Mouse (Mus musculus) testis, adult 2 months (tissue): ENCODE data around the gene Cul3. TPM values are rescaled to one million over a fixed set of nuclear protein-coding genes. Genes with fewer than 3 reads are reported as not detected.
A peak's percentile ranks its signal among the peaks of the same experiment; 100 is the strongest.
"Not testable (repeated sequence)": the region's sequence is repeated elsewhere in the genome, so short reads cannot be mapped to it uniquely, and the experiment has no call there.

Experiments used
- H3K27ac ChIP-seq: fragments of 200-500 bp; 2 replicates; pipeline ENCODE4 v1.5.1; 2012; ENCODE audit warnings: low read depth, low read length; ENCODE audit not compliant: control insufficient read depth, insufficient read depth
- H3K27me3 ChIP-seq: fragments of 200-500 bp; 2 replicates; pipeline ENCODE4 v1.6.1; 2012; ENCODE audit warnings: mild to moderate bottlenecking, low read length, moderate library complexity; ENCODE audit not compliant: control insufficient read depth, insufficient read depth
- H3K36me3 ChIP-seq: fragments of 200-500 bp; 2 replicates; pipeline ENCODE4 v1.6.1; 2012; ENCODE audit warnings: mild to moderate bottlenecking, low read length; ENCODE audit not compliant: control insufficient read depth, insufficient read depth
- H3K4me1 ChIP-seq: fragments of 200-500 bp; 2 replicates; pipeline ENCODE4 v1.6.1; 2012; ENCODE audit warnings: low read length; ENCODE audit not compliant: control insufficient read depth, insufficient read depth
- H3K4me3 ChIP-seq: fragments of 200-500 bp; 2 replicates; pipeline ENCODE4 v1.5.1; 2012; ENCODE audit warnings: low read depth, mild to moderate bottlenecking, low read length, moderate library complexity, mixed read lengths; ENCODE audit not compliant: control insufficient read depth
- CTCF ChIP-seq: fragments of 200-500 bp; IDR thresholded peaks from 2 replicates; pipeline ENCODE4 v1.5.1; 2012; ENCODE audit warnings: low read depth, mild to moderate bottlenecking, inconsistent platforms, low read length, moderate library complexity; ENCODE audit not compliant: control insufficient read depth, insufficient read depth, insufficient replicate concordance
- POLR2A ChIP-seq: fragments of 200-500 bp; IDR thresholded peaks from 2 replicates; pipeline ENCODE4 v1.6.1; 2012; ENCODE audit warnings: low read depth, mild to moderate bottlenecking, inconsistent platforms, low read length, moderate library complexity; ENCODE audit not compliant: control insufficient read depth
- polyA plus RNA-seq: library from polyadenylated mRNA; depleted of rRNA; stranded (reverse); fragments of >200 nt; gene quantifications from 2 replicates; pipeline ENCODE4 v1.2.3, GENCODE M21; 2012

Cul3 gene
- polyA plus RNA-seq, 1 experiment = 116 TPM

DNA sequence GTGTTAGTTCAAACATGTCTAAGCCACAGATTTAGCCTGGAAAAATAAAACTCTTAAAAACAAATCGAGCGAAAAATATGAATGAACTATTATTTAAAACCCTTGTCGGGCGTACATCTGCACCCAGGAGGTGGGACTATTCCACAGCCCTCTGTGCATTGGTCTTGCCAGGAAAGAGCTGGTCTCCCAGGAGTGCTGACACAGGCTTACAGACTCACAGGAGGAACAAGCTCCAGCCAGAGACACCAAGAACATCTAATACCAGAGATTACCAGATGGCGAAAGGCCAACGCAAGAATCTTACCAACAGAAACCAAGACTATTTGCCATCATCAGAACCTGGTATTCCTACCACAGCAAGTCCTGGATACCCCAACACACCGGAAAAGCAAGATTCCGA is 23.2 kb upstream of the Cul3 start:
- H3K4me3 ChIP-seq = no peak overlapping the region
- no peaks in the 10 kb centered on the region for H3K36me3 ChIP-seq
- H3K4me1 ChIP-seq = no peaks in the 10 kb centered on the region
- TF ChIP-seq POLR2A = no peak
- no peak for TF ChIP-seq CTCF
- no peak overlapping the region for H3K27ac ChIP-seq
- H3K27me3 ChIP-seq = no peaks in the 10 kb centered on the region

- H3K27me3 ChIP-seq = no peaks in the 10 kb centered on the region
- no peaks in the 10 kb centered on the region for H3K4me1 ChIP-seq
- no peak overlapping the region for H3K27ac ChIP-seq
- no peak for TF ChIP-seq POLR2A
- TF ChIP-seq CTCF = no peak
- H3K4me3 ChIP-seq = no peak overlapping the region
- H3K36me3 ChIP-seq = no peaks in the 10 kb centered on the region
Observed at GRCm38 (mm10) chr1:80362946-80363345, 22.7 kb upstream of the Cul3 start.

GRCm38 (mm10) chr1:80362400-80362799 is 22.1 kb upstream of the Cul3 start:
- TF ChIP-seq POLR2A (no peak), CTCF (no peak)
- no peaks in the 10 kb centered on the region for H3K4me1 ChIP-seq
- H3K27ac ChIP-seq = no peak overlapping the region
- no peaks in the 10 kb centered on the region for H3K36me3 ChIP-seq
- no peaks in the 10 kb centered on the region for H3K27me3 ChIP-seq
- H3K4me3 ChIP-seq = no peak overlapping the region

GRCm38 (mm10) chr1:80361771-80362170 is 21.5 kb upstream of the Cul3 start:
- not testable (repeated sequence) for H3K27me3 ChIP-seq, H3K27ac ChIP-seq, H3K4me3 ChIP-seq, H3K36me3 ChIP-seq, H3K4me1 ChIP-seq

- Histone ChIP-seq H3K27ac (no peak overlapping the region), H3K27me3 (no peaks in the 10 kb centered on the region), H3K4me1 (no peaks in the 10 kb centered on the region), H3K4me3 (no peak overlapping the region), H3K36me3 (no peaks in the 10 kb centered on the region)
- TF ChIP-seq CTCF = no peak
- no peak for TF ChIP-seq POLR2A
Observed at GRCm38 (mm10) chr1:80360038-80360608, 19.8 kb upstream of the Cul3 start.

GRCm38 (mm10) chr1:80340061-80340435 is 232 bp downstream of the Cul3 start:
- Histone ChIP-seq H3K4me1 (no peaks in the 10 kb centered on the region; the same call in 1 of the 2 replicates), H3K27me3 (no peaks in the 10 kb centered on the region), H3K36me3 (no peaks in the 10 kb centered on the region), H3K27ac (peak overlapping the region; percentile 95), H3K4me3 (peak overlapping the region; percentile 97)
- TF ChIP-seq POLR2A (no peak), CTCF (no peak)

DNA sequence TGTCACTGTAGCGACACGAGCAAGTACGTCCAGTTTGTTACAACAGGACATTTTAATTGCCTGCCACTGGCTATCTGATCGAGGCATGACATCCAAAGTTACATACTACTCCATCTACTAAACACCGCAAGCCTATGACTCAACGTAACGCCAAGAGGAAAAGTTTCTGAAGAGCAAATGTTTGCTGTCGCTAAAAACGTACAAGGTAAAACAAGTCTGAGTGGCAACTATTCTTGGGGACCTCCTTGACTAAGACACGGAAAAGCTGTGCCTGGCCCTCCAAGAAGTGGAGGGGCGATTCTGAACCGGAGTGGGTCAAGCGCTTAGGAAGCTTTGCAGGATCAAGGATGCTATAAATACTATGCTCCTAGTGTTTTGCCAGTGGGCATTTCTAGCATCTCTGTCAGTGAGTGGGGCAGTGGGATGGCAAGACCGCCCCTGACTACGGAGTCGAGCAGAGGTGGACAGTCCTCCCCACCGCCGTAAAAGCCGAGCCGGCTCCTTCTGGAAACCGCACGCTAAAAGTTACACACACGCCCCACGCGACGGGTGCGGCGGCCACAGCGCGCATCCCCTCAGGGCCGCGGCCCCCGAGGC is 757 bp downstream of the Cul3 start:
- TF ChIP-seq CTCF = no peak
- no peak for TF ChIP-seq POLR2A
- Histone ChIP-seq H3K27me3 (no peaks in the 10 kb centered on the region), H3K36me3 (no peaks in the 10 kb centered on the region), H3K4me3 (peak overlapping the region; percentile 97), H3K4me1 (no peaks in the 10 kb centered on the region; the same call in 1 of the 2 replicates), H3K27ac (peak overlapping the region; percentile 95)

GRCm38 (mm10) chr1:80338398-80338797 is 1.9 kb downstream of the Cul3 start:
- no peaks in the 10 kb centered on the region; the same call in 1 of the 2 replicates for H3K4me1 ChIP-seq
- no peak overlapping the region for H3K4me3 ChIP-seq
- TF ChIP-seq CTCF (no peak), POLR2A (no peak)
- H3K36me3 ChIP-seq = no peaks in the 10 kb centered on the region
- H3K27ac ChIP-seq = no peak overlapping the region
- H3K27me3 ChIP-seq = no peaks in the 10 kb centered on the region
